Mouse (Mus musculus) NIH3T3 (cell line): ENCODE results near the gene Pip.

Source experiments
- DNase-seq: peaks from one replicate; pipeline ENCODE4 v3.0.0-alpha.2; 2012; ENCODE audit warnings: low read depth

The Pip gene

DNA sequence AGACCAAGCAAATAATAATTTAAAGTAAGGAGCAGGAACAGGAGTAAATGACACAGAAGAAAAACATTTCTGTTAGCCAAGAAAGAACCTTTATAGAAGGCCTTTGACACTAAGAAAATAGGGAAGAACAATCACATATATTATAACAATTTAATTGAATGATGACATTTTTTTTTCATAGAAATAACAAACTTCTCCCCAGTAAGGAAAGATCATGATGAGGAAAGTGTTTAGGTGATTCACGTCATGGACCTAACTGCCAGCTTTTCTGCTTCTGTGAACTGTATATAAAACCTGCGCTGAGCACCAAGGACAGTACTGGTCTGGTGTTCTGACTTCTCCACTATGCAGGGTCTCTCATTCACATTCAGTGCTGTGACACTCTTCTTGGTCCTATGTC is at the start of gene Pip:
TSS of gene Pip (plus strand) at position 301 of the 400 bp plus-strand sequence.
- DNase-seq, result no peak

DNA sequence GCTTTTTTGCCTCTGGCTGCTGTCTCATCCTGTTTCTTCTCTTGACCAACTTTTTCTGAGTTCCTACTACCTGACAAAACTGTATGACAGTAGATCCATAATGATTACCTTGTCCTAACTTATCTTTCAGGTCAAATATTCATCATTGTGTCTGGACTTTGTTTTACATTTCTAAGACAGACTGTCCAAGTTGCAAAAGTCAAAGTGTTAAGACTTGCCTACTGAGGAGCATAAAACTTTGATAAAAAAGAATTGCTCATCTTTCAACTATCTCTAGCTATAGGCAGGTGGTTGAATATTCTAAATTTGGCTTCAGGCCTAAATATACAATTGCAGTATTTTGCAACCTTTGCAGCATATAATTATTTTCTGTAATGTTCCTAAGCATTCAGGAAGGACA is 23.2 kb upstream of the Pip start:
- DNase-seq, result no peak

DNA sequence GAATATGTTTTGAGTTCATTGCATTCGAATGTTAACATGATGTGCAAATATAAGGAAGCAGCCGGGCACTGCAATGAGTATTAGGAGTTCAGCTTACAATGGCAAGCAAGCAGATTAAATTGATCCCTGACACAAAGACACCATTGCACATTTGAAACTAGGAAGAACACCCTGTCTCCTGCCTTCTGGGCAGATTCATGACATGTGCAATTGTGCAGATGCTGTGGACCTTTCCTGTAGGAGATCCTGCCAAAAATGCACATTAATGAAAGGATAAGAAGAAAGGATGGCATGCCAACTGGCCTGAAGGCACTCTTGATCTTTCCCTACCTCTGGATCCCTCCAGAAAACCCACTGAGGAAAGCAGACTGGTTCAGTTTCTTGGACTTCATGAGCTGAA is 17.8 kb upstream of the Pip start:
- DNase-seq, result no peak

DNA sequence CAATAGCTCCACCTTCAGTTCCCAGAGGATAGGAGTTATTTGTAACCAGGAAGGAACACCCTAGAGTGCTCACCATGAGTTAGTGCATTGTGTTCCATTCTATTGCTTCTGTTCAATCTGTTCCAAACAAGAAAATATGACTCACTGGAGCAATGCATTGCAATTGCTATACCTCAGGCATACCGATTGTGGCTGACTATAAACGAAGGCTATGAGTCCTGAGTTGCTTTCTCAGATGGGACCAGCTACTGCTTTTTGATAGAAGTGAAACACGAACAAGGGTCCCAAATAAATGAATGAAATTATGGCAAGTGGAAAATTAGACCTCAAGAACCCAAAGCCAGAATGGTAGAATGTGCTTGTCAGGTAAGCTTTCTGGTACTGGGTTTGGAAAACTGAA is 5.4 kb downstream of the Pip start, which contains the start of gene Sval2:
TSS of gene Sval2 (plus strand) at position 301 of the 400 bp plus-strand sequence.
- no peak for DNase-seq

DNA sequence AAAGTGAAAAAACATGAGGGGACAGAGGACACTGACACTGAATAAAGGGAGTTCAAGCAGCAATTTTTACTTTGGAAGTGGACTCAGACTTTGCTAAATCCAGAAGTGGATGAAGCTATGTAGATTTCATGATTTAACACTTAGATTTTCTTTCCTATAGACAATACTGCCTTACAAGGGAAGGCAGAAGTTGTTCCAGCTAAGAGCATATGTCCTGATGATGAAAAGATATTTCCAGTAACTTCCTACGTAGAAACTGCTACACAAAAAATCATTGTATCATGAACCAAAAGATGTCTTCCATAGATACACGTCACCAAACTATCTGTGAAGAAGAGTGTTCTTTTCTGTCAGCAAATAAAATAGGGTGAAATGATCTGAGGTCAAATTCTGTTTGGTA is 16.7 kb downstream of the Pip start:
- no peak for DNase-seq
